In genomic region chr6:6876231-6876630, GRCm38 (mm10) we compare ENCODE assay signal across 23 mouse cellular contexts. TPM values are rescaled to one million over a fixed set of nuclear protein-coding genes. Genes with fewer than 3 reads are reported as not detected.
DNase-seq lines count a peak whose midpoint lies in the region; ATAC-seq and TF ChIP-seq lines count a peak whose summit lies in the region.
"Had no signal": no experiment of that assay in that cellular context is flagged by ENCODE, and none has a peak within 500 bp of the region (broad histone marks: within the 10 kb centered on the region; RNA-seq: fewer than 3 reads in every experiment).

No protein-coding gene starts in this region.

- no peak overlapping the region for H3K4me3 ChIP-seq in neural tube, embryonic 11.5 days (ENCODE audit: low read depth, low read length)
- H3K4me3 ChIP-seq in neural tube, embryonic 15.5 days (replicated peaks) = no peak overlapping the region
- H3K4me3 ChIP-seq in embryonic facial prominence, embryonic 14.5 days (ENCODE audit: low read depth, low read length) = peak overlapping the region; percentile 5; the same call in 1 of the 2 replicates
- no peak overlapping the region for H3K4me3 ChIP-seq in midbrain, embryonic 13.5 days (replicated peaks)
- no peak overlapping the region for H3K4me3 ChIP-seq in thymus, adult 2 months (ENCODE audit: control insufficient read depth, insufficient read depth, low read length)
- H3K4me3 ChIP-seq: embryonic facial prominence, embryonic 15.5 days; heart, embryonic 10.5 days; hindbrain, embryonic 13.5 days; layer of hippocampus, adult 2 months; limb, embryonic 12.5 days; liver, embryonic 13.5 days; lung, embryonic 15.5 days had no signal

- DNase-seq in neural tube, embryonic 11.5 days (ENCODE audit: low spot score) = peak; percentile 28
- DNase-seq in embryonic facial prominence, embryonic 14.5 days (ENCODE audit: low spot score) = no peak
- no peak for DNase-seq in heart, adult 8-10 months (ENCODE audit: low spot score)
- no peak for DNase-seq in lung, postnatal 14 days
- no peak for DNase-seq in thymus, adult 2 months
- DNase-seq: adrenal gland, postnatal 25 days; cerebellum, adult 8-10 months; liver, embryonic 13.5 days; right cerebral cortex, adult 18-20 months had no signal

- TF ChIP-seq CTCF in thymus, adult 2 months (IDR thresholded peaks at IDR 0.05; ENCODE audit: borderline replicate concordance, control insufficient read depth, extremely low read depth, insufficient read depth, low read length, poor library complexity) = no peak

- H3K27ac ChIP-seq in neural tube, embryonic 11.5 days (ENCODE audit: low read depth, low read length) = no peak overlapping the region
- no peak overlapping the region for H3K27ac ChIP-seq in neural tube, embryonic 15.5 days (replicated peaks)
- H3K27ac ChIP-seq in embryonic facial prominence, embryonic 14.5 days (replicated peaks; ENCODE audit: low read depth, low read length) = peak overlapping the region; percentile 70
- peak overlapping the region; percentile 72; the same call in 1 of the 2 replicates for H3K27ac ChIP-seq in midbrain, embryonic 13.5 days
- no peak overlapping the region for H3K27ac ChIP-seq in thymus, adult 2 months (ENCODE audit: control insufficient read depth, insufficient read depth, low read length)
- H3K27ac ChIP-seq: heart, embryonic 10.5 days; hindbrain, embryonic 13.5 days; kidney, postnatal 0 days; layer of hippocampus, adult 2 months; limb, embryonic 12.5 days; liver, embryonic 13.5 days; lung, embryonic 15.5 days had no signal

- no peaks in the 10 kb centered on the region for H3K4me1 ChIP-seq in neural tube, embryonic 11.5 days (ENCODE audit: control insufficient read depth, insufficient read depth, low read length)
- H3K4me1 ChIP-seq in neural tube, embryonic 15.5 days = peaks cover 13% of the 10 kb centered on the region
- H3K4me1 ChIP-seq in embryonic facial prominence, embryonic 14.5 days (ENCODE audit: control insufficient read depth, insufficient read depth, low read length) = peaks cover 3% of the 10 kb centered on the region; the same call in 1 of the 2 replicates
- peaks cover 25% of the 10 kb centered on the region for H3K4me1 ChIP-seq in midbrain, embryonic 13.5 days (replicated peaks)
- H3K4me1 ChIP-seq in thymus, adult 2 months (replicated peaks; ENCODE audit: control insufficient read depth, insufficient read depth, low read length) = no peaks in the 10 kb centered on the region
- H3K4me1 ChIP-seq: liver, embryonic 13.5 days had no signal

- no peak for TF ChIP-seq POLR2A in thymus, adult 2 months (IDR thresholded peaks at IDR 0.05; ENCODE audit: control insufficient read depth, extremely low read depth, insufficient read depth, low read length, poor library complexity)

- WGBS in neural tube, embryonic 11.5 days = 6% methylated on average over 2 of the region's 2 CpGs
- 0% methylated on average over 2 of the region's 2 CpGs for WGBS in neural tube, embryonic 15.5 days
- 21% methylated on average over 2 of the region's 2 CpGs for WGBS in embryonic facial prominence, embryonic 14.5 days
- 2% methylated on average over 2 of the region's 2 CpGs for WGBS in midbrain, embryonic 13.5 days
- 12% methylated on average over 2 of the region's 2 CpGs for WGBS in thymus, adult 2 months

- H3K9me3 ChIP-seq in neural tube, embryonic 11.5 days (ENCODE audit: control insufficient read depth, low read length) = no peaks in the 10 kb centered on the region
- no peaks in the 10 kb centered on the region for H3K9me3 ChIP-seq in neural tube, embryonic 15.5 days (replicated peaks)
- H3K9me3 ChIP-seq in embryonic facial prominence, embryonic 14.5 days (ENCODE audit: control insufficient read depth, low read length) = no peaks in the 10 kb centered on the region
- no peaks in the 10 kb centered on the region for H3K9me3 ChIP-seq in midbrain, embryonic 13.5 days
- H3K9me3 ChIP-seq: embryonic facial prominence, embryonic 15.5 days; heart, embryonic 10.5 days; hindbrain, embryonic 13.5 days; limb, embryonic 12.5 days; liver, embryonic 13.5 days; lung, embryonic 15.5 days had no signal

- H3K9ac ChIP-seq in neural tube, embryonic 11.5 days (ENCODE audit: low read length) = no peak overlapping the region
- no peak overlapping the region for H3K9ac ChIP-seq in neural tube, embryonic 15.5 days (replicated peaks)
- H3K9ac ChIP-seq in embryonic facial prominence, embryonic 14.5 days (ENCODE audit: low read depth, low read length) = peak overlapping the region; percentile 34
- H3K9ac ChIP-seq in midbrain, embryonic 13.5 days (replicated peaks) = peak overlapping the region; percentile 14; the same call in 1 of the 2 replicates
- H3K9ac ChIP-seq: embryonic facial prominence, embryonic 15.5 days; hindbrain, embryonic 13.5 days; limb, embryonic 12.5 days; liver, embryonic 13.5 days; lung, embryonic 15.5 days had no signal

- H3K27me3 ChIP-seq in neural tube, embryonic 11.5 days (ENCODE audit: control insufficient read depth, insufficient read depth, low read length) = peaks cover 100% of the 10 kb centered on the region
- peaks cover 93% of the 10 kb centered on the region for H3K27me3 ChIP-seq in neural tube, embryonic 15.5 days (replicated peaks)
- H3K27me3 ChIP-seq in embryonic facial prominence, embryonic 14.5 days (replicated peaks; ENCODE audit: control insufficient read depth, insufficient read depth, low read length) = peaks cover 93% of the 10 kb centered on the region
- peaks cover 99% of the 10 kb centered on the region for H3K27me3 ChIP-seq in midbrain, embryonic 13.5 days
- H3K27me3 ChIP-seq in thymus, adult 2 months (ENCODE audit: control insufficient read depth, insufficient read depth, low read length) = peaks cover 13% of the 10 kb centered on the region; the same call in 1 of the 2 replicates
- H3K27me3 ChIP-seq: Patski had no signal

- no peak overlapping the region for H3K4me2 ChIP-seq in neural tube, embryonic 11.5 days (ENCODE audit: low read depth)
- H3K4me2 ChIP-seq in neural tube, embryonic 15.5 days = no peak overlapping the region
- peak overlapping the region; percentile 74 for H3K4me2 ChIP-seq in embryonic facial prominence, embryonic 14.5 days (ENCODE audit: low read depth, low read length)
- peak overlapping the region; percentile 36 for H3K4me2 ChIP-seq in midbrain, embryonic 13.5 days (replicated peaks)
- H3K4me2 ChIP-seq: embryonic facial prominence, embryonic 15.5 days; hindbrain, embryonic 13.5 days; limb, embryonic 12.5 days; liver, embryonic 13.5 days; lung, embryonic 15.5 days had no signal

- ATAC-seq in neural tube, embryonic 11.5 days (ENCODE audit: insufficient read depth, low FRiP score, low TSS enrichment) = no peak
- ATAC-seq in neural tube, embryonic 15.5 days (ENCODE audit: low FRiP score) = no peak
- no peak for ATAC-seq in embryonic facial prominence, embryonic 14.5 days (ENCODE audit: low read depth)
- ATAC-seq in midbrain, embryonic 13.5 days = no peak
- ATAC-seq: intestine, embryonic 16.5 days; Patski had no signal

- no peaks in the 10 kb centered on the region for H3K36me3 ChIP-seq in neural tube, embryonic 11.5 days (ENCODE audit: control insufficient read depth, insufficient read depth, low read length)
- H3K36me3 ChIP-seq in neural tube, embryonic 15.5 days = no peaks in the 10 kb centered on the region
- H3K36me3 ChIP-seq in embryonic facial prominence, embryonic 14.5 days (ENCODE audit: control insufficient read depth, insufficient read depth, low read length) = peaks cover 4% of the 10 kb centered on the region; the same call in 1 of the 2 replicates
- H3K36me3 ChIP-seq in midbrain, embryonic 13.5 days = no peaks in the 10 kb centered on the region
- H3K36me3 ChIP-seq in thymus, adult 2 months (ENCODE audit: control insufficient read depth, insufficient read depth, low read length) = no peaks in the 10 kb centered on the region
- H3K36me3 ChIP-seq: embryonic facial prominence, embryonic 15.5 days; heart, embryonic 10.5 days; hindbrain, embryonic 13.5 days; liver, embryonic 13.5 days; lung, embryonic 15.5 days had no signal

RNA-seq across cellular contexts. Expression of gene Dlx5, which starts 5.7 kb away (rescaled TPM):
- polyA plus RNA-seq in neural tube, embryonic 11.5 days (2014; fragmentation: Nextera tagmentation; extraction: Ambion mirVana) = 0.74 and 0.97 TPM in 2 replicates
- polyA plus RNA-seq in neural tube, embryonic 15.5 days (2015; fragmentation: Nextera tagmentation; extraction: Ambion mirVana) = 0.41 and 0.83 TPM in 2 replicates
- polyA plus RNA-seq in embryonic facial prominence, embryonic 14.5 days (2014; fragmentation: Nextera tagmentation; extraction: Ambion mirVana) = 38.0 and 40.2 TPM in 2 replicates
- 22.4 and 22.9 TPM in 2 replicates for polyA plus RNA-seq in midbrain, embryonic 13.5 days (2015; fragmentation: Nextera tagmentation; extraction: Ambion mirVana)
- under 1 TPM; 0.22 to 0.84 (median 0.31) TPM for total RNA-seq in heart, adult 8-10 months (2022)
- 0.41 and 0.71 TPM in 2 replicates for polyA plus RNA-seq in thymus, adult 2 months (2012; rRNA removed)
- total RNA-seq: adrenal gland, postnatal 25 days; gastrocnemius, adult 8-10 months; neutrophil, adult 5-6 weeks had no signal
- polyA plus RNA-seq: liver, embryonic 13.5 days; small intestine, adult 2 months had no signal

RNA-seq across cellular contexts. Expression of gene Dlx6, which starts 13.1 kb away (rescaled TPM):
- polyA plus RNA-seq in neural tube, embryonic 11.5 days (2014; fragmentation: Nextera tagmentation; extraction: Ambion mirVana) = not detected in 2 replicates
- polyA plus RNA-seq in neural tube, embryonic 15.5 days (2015; fragmentation: Nextera tagmentation; extraction: Ambion mirVana) = 0.41 TPM in 1 of 2 replicates, not detected in the other
- polyA plus RNA-seq in embryonic facial prominence, embryonic 14.5 days (2014; fragmentation: Nextera tagmentation; extraction: Ambion mirVana) = 2.8 and 3.7 TPM in 2 replicates
- polyA plus RNA-seq in midbrain, embryonic 13.5 days (2015; fragmentation: Nextera tagmentation; extraction: Ambion mirVana) = 3.1 and 4.4 TPM in 2 replicates
- not detected for total RNA-seq in heart, adult 8-10 months (2022)
- polyA plus RNA-seq in thymus, adult 2 months (2012; rRNA removed) = not detected in 2 replicates
- total RNA-seq: gastrocnemius, adult 8-10 months; neutrophil, adult 5-6 weeks had no signal
- polyA plus RNA-seq: hindbrain, embryonic 13.5 days; intestine, embryonic 16.5 days; kidney, postnatal 0 days; liver, embryonic 13.5 days; lung, embryonic 15.5 days; small intestine, adult 2 months had no signal

Comparison
In these comparisons a context has a peak if more than half of its experiments do, and no peak if none do; other contexts are left out.
1. H3K27ac ChIP-seq: peak in embryonic facial prominence, embryonic 14.5 days (single experiment) and midbrain, embryonic 13.5 days (single experiment); none in neural tube, embryonic 11.5 days (single experiment), neural tube, embryonic 15.5 days (single experiment) and thymus, adult 2 months (single experiment).
2. H3K4me2 ChIP-seq: peak in embryonic facial prominence, embryonic 14.5 days (single experiment) and midbrain, embryonic 13.5 days (single experiment); none in neural tube, embryonic 11.5 days (single experiment) and neural tube, embryonic 15.5 days (single experiment).
3. H3K9ac ChIP-seq: peak in embryonic facial prominence, embryonic 14.5 days (single experiment) and midbrain, embryonic 13.5 days (single experiment); none in neural tube, embryonic 11.5 days (single experiment) and neural tube, embryonic 15.5 days (single experiment).
4. RNA of gene Dlx5, which starts 5.7 kb away (polyA plus RNA-seq): 38.0 to 40.2 TPM in embryonic facial prominence, embryonic 14.5 days and 22.4 to 22.9 TPM in midbrain, embryonic 13.5 days; 0.74 to 0.97 TPM in neural tube, embryonic 11.5 days, 0.41 to 0.71 TPM in thymus, adult 2 months and 0.41 to 0.83 TPM in neural tube, embryonic 15.5 days; every median in the first group is over 10 times any median in the second.